Mouse (Mus musculus) R1 (cell line): ENCODE results near the gene Rcc1l.

ENCODE experiments used
- DNase-seq: peaks from one replicate; pipeline ENCODE4 v3.0.0-alpha.2; 2018; ENCODE audit warnings: low read depth, low spot score

The Rcc1l gene

DNA sequence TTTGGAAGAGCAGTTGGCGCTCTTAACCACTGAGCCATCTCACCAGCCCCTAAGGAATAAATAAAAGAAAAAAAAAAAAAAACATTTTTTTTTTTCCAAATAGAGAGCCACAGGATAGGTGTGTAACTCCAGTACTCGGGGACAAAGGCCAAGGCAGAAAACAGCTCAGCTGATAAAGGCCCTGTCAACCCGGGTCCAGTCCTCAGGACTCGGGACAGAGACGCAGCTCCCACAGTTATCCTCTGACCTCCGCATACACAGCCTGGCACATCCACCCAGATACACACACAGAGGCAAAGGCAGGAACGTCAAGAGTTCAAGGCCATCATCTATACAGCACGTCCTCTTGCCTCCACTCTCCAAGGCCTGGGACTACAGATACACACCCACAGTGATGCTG lies 6.4 kb downstream of the Rcc1l start:
- DNase-seq = no peak

- DNase-seq = no peak
These were observed 7.3 kb downstream of the Rcc1l start for GRCm38 (mm10) chr5:134169231-134169630.

DNA sequence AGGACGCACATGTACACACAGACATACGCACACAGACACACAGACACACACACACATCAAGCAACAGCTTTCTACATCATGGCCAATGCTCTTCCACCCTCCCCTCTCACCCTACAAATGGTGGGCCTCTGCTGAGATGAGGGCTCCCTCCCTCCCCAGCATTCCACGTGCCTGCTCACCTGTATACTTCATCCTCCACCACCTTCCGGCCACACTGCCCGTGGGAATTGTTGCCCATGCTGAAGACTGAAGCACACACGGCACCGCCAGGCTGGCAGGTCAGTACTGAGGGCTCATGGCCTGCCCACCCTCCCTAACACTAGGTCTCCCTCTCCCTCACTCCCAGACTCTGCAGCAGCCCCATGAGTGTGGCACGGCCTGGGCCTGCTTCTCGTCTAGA lies 8.5 kb downstream of the Rcc1l start:
- no peak for DNase-seq

DNA sequence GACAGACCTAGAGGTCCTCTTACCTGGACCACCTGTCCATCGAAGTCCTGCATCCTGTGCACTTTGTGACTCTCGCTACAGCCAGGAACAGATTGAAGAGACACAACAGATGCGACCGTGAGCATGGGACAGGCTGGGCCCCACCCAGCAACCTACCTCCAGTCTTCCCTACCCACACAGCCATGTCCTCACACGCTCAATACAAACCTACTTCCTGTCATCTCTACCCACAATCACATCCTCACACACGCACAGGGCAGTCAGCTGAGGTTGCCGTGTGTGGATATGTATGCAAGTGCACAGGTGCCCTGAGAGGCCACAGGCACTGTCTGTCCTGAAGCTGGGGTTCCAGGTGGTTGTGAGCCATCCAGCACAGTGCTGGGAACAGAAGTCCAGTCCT lies 9.9 kb downstream of the Rcc1l start:
- no peak for DNase-seq

DNA sequence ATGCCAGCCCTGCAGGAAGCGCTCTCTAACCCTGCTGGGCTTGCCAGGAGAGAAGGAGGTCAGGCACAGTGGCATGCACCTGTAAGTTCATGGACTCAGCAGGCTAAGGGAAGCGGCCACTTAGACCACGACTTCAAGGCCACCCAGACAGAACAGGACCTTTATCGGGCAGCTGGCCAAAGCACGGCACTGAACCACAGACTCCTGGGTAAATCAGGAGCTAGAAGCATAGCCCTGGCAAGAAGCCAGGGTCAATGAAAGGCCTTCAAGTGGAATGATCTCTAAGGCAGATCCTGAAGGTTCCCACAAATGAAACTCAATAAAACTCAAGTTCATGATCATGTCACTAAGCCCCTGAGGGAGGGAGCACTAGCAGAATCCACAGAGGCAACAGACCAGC lies 11.9 kb downstream of the Rcc1l start:
- no peak for DNase-seq

GRCm38 (mm10) chr5:134155916-134156466 lies 20.6 kb downstream of the Rcc1l start:
- DNase-seq = peak; percentile 61

DNA sequence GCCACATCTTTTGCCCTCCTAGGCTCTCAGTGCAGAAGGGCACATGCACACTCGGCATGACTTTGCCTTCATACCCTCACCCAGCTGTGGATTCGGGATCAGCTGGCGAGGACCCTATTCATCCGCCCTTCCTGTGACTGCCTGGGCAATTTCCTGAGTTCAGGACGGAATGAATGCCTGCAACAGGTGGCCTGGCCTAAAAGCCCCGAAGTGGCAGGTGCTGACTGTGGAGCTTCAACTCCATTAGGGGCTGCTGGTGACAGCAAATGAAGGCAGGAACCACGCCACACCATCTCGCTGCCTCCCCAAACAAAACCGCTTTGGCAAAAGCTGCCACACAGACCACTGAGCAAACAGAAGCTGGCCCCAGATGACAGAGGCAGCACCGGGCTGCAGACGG lies 24.7 kb downstream of the Rcc1l start:
- DNase-seq = no peak

GRCm38 (mm10) chr5:134148153-134148552 lies 28.4 kb downstream of the Rcc1l start:
- no peak for DNase-seq

- DNase-seq = no peak
These were observed 29.3 kb downstream of the Rcc1l start for GRCm38 (mm10) chr5:134147194-134147753.

- peak; percentile 75 for DNase-seq
These were observed 31.6 kb downstream of the Rcc1l start for GRCm38 (mm10) chr5:134144986-134145385.

- DNase-seq = peak; percentile 75
These were observed 34.2 kb downstream of the Rcc1l start for GRCm38 (mm10) chr5:134142381-134142780.

DNA sequence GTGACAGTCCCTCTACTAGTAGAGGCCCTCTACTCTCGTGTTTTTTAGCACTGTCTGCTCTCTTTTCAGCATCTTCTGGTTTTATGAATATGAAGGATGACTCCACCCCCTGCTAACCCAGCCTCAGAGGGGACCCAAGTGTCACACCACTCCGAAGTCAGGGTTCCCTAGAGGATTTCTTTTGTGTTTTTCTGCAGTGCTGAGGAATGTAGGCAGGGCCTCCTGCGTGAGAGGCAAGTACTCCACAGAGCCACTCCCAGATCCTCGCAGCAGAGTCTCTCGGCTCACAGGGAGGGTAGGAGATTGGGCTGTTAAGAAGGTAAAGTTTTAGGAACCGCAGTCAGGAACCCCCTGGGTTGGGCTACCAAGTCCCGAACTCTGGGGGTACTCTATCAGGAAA lies 35.3 kb downstream of the Rcc1l start:
- peak; percentile 73 for DNase-seq

- DNase-seq = no peak
These were observed 37.1 kb downstream of the Rcc1l start for GRCm38 (mm10) chr5:134139429-134139828.

DNA sequence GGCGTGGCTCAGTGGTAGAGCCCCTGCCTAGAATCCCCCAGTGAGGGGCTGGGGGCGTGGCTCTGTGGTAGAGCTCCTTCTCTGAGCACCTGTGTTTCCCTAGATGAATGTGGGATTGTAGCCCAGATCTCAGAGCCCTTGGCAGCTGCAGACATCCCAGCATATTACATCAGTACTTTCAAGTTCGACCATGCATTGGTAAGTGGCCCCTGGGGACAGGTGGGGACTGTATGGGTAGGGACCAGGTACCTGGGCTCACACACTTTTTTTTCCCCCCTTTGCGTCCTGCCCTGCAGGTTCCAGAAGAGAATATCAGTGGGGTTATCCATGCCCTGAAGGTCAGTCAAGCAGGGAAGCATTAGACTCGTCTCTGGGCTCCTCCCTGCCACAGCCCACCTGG lies 38.6 kb downstream of the Rcc1l start:
- DNase-seq = no peak

DNA sequence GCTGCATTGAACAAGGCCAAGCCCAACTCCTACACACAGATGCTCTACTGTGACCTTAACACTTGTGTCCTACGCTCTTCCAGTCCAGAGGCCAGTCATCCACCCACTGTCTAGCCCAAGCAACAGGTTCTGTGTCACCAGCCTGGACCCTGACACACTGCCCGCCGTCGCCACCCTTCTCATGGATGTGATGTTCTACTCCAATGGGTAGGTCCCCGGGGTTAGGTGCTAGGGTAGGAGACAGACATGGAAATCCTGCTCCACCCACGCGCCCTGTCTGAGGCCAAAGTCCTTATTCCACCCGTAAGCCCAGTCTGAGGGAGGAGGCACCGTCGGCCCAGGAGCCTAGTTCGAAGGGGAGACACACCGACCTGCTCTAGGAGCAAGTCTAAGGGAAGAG lies 40.6 kb downstream of the Rcc1l start:
- DNase-seq = no peak

DNA sequence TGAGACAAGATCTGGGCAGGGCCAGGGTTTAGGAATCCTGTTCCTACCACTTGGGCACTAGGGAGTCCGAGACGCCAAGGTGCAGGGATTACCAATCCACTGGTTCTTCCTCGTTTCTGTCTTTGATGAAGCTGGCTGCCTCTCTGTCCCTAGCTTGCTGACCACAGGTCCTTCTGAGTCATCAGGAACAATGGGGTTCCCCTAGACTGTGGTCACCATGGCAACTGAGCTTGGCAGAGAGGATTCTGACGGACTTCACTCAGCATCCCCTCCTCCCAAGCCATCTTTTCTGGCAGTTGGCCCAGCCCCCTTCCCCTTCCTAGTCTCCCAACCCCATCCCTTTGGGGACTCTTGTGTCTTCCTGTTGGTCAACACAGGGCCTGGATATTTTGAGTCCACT lies 45.0 kb downstream of the Rcc1l start:
- no peak for DNase-seq

- no peak for DNase-seq
These were observed 50.3 kb downstream of the Rcc1l start for GRCm38 (mm10) chr5:134126232-134126631.

- no peak for DNase-seq
These were observed 52.7 kb downstream of the Rcc1l start for GRCm38 (mm10) chr5:134123846-134124245.

- DNase-seq = peak; percentile 65
These were observed 54.7 kb downstream of the Rcc1l start for GRCm38 (mm10) chr5:134121893-134122259.

- DNase-seq = peak; percentile 97
These were observed 55.3 kb downstream of the Rcc1l start for GRCm38 (mm10) chr5:134121138-134121892.

DNA sequence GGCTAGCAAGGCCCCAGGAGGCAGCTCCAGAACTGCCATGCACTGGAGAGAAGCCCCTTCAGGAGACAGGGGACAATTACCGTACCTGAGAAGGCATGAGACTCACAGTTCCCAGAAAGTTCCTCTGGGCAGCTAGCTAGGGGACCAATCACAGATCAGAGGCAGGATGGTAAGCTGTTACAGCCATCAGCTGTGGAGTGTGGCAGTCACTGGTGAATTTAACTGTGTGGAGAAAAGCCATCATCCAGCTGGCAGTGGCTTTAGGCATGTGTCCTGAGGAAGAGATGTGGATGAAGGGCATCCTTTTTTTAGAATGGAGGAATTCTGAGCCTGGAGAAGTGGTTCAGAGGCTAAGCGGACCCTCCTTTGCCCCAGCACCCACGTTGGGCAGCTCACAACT lies 56.4 kb downstream of the Rcc1l start:
- DNase-seq = no peak

GRCm38 (mm10) chr5:134119481-134120120 lies 57.0 kb downstream of the Rcc1l start:
- DNase-seq = no peak
